Mouse (Mus musculus): ENCODE data around the gene Tmem132c.
A peak's percentile ranks its signal among the peaks of the same experiment; 100 is the strongest.

Gene Tmem132c

DNA sequence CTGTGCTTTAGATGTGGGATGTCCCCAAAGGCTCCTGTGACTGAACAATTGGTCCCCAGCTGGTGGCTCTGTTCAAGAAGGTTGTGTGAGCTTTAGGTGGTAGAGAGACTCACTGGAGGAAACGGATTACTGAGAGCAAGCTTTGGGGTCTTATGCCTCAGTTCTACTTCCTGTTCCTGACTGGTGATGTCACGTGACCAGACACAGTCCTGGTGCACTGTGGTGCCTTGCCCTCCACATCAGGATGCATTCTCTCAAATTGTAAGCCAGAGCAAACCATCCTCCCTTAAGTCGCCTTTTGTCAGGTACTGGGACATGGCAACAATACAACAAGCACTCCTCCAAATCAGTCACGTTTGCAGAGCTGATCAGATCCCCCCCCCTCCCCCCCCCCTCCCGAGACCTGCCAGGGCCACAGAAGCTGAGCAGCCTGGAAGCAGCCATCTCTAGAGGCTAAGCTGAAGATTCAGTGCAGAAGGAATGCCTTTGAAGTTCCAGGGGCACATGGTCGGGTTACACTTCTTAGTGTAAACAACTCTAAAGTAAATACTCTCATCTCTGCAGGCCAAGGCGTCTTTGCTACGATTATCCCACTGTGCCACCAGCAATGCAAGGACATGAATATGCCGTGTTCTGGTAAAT is 164.5 kb downstream of the Tmem132c start:
- peak; percentile 80 for DNase-seq (ENCODE audit: low spot score)

DNA sequence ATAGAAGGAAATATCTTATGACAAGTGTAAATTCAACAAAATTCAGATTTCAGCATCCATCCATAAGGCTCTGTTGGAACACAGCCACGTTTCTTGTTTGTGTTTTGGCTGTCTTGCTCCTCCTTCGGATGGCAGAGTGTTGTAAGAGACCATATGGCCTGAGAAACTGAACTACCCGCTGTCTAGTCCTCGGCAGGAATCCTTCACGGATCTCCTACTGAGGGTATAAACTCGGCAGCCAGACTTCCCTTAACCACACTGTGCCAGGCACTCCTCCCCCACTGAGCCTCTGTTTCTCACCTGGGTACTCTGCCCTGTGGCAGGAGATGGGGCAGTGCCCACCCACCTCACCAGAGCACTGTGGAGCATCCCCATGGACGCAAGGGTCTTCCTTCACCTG is 174.9 kb downstream of the Tmem132c start:
- no peak for DNase-seq (ENCODE audit: low spot score)

DNA sequence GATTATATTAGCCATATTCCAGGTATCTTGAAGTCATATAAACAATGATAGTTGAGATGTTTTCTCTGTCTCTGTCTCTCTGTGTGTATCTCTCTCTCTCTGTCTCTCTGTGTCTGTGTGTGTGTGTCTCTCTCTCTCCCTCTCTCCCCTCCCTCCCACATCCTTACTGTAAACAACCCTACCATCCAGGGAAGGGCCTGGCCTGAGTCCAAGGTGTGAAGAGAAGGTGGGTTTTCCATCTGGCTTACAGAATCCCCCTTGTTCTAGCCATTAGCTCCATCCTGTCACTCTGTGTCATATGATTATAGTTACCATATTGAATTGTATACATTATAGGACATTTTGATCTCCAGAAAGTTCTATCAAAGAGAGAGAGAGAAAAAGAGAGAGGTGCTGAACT is 182.3 kb downstream of the Tmem132c start:
- no peak for DNase-seq (ENCODE audit: low spot score)

- DNase-seq (ENCODE audit: low spot score), result no peak
Observed at GRCm38 (mm10) chr5:127429124-127429523, 187.5 kb downstream of the Tmem132c start.

GRCm38 (mm10) chr5:127431561-127431960 is 190.0 kb downstream of the Tmem132c start:
- no peak for DNase-seq (ENCODE audit: low spot score)

DNA sequence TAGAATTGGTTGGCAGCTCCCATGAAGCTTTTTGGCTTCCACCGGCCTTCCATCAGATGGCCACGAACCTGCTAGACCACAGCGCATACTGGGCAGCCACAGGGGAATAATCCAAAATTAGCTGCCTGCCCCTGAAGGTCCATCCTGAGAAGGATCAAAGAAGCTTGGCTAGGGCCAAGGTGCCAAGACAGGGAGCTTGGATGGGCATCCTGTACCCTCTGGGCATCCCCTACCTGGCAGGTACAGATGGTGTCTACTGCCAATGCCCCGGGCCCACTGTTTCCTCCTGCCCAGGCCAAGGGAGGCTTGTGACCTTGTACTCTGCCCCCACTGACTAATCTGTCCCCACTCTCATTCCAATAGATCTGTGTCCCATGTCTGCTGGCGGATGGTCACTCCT is 195.2 kb downstream of the Tmem132c start:
- DNase-seq (ENCODE audit: low spot score), result no peak

- no peak for DNase-seq (ENCODE audit: low spot score)
Observed at GRCm38 (mm10) chr5:127438639-127439038, 197.0 kb downstream of the Tmem132c start.

- DNase-seq (ENCODE audit: low spot score), result no peak
Observed at GRCm38 (mm10) chr5:127441963-127442362, 200.4 kb downstream of the Tmem132c start.

GRCm38 (mm10) chr5:127453580-127453979 is 212.0 kb downstream of the Tmem132c start:
- DNase-seq (ENCODE audit: low spot score), result peak; percentile 42

DNA sequence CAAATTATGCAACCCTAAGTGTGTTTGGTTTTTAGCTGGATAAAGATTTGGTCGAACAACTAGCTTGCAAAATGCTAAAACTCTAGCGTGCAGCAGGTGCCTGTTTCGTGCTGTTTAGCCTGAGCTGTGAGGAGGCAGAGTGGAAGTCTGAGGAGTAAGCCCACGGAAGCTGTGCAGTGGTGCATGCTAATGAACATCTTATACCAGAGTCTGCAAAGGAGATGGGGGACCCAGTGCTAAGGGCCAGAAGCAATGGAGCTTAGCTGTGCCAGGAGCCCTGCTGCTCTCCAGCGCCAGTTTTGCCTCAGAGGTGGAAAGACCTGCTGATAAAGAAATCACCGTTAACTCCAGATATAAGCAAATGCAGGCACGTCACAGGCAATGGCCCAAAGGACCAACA is 212.5 kb downstream of the Tmem132c start:
- no peak for DNase-seq (ENCODE audit: low spot score)

- no peak for DNase-seq (ENCODE audit: low spot score)
Observed at GRCm38 (mm10) chr5:127456076-127456475, 214.5 kb downstream of the Tmem132c start.

GRCm38 (mm10) chr5:127468151-127468550 is 226.5 kb downstream of the Tmem132c start:
- no peak for DNase-seq (ENCODE audit: low spot score)

- DNase-seq (ENCODE audit: low spot score), result no peak
Observed at GRCm38 (mm10) chr5:127470351-127470750, 228.7 kb downstream of the Tmem132c start.

GRCm38 (mm10) chr5:127471902-127472301 is 230.3 kb downstream of the Tmem132c start:
- no peak for DNase-seq (ENCODE audit: low spot score)

DNA sequence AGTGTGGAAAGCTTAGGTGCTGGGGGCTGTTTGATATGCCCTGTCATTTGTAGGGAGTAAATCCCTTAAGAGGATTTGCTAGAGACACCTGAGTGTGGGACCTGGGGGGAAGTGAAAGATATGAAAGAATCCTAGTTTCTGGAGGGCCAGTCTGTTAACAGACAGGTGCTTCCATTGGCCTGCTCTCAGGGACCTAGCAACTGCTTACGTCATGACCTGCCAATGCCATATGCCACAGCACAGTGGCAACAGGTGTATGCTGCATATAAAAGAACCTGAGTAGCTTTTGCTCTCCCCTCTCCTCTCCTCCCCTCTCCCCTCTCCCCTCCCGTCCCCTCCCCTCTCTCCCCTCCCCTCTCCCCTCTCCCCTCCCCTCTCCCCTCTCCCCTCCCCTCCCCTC is 232.1 kb downstream of the Tmem132c start:
- DNase-seq (ENCODE audit: low spot score), result no peak

- DNase-seq (ENCODE audit: low spot score), result no peak
Observed at GRCm38 (mm10) chr5:127474856-127475255, 233.2 kb downstream of the Tmem132c start.

- DNase-seq (ENCODE audit: low spot score), result peak; percentile 35
Observed at GRCm38 (mm10) chr5:127477790-127478189, 236.2 kb downstream of the Tmem132c start.

- peak; percentile 16 for DNase-seq (ENCODE audit: low spot score)
Observed at GRCm38 (mm10) chr5:127478322-127478721, 236.7 kb downstream of the Tmem132c start.

DNA sequence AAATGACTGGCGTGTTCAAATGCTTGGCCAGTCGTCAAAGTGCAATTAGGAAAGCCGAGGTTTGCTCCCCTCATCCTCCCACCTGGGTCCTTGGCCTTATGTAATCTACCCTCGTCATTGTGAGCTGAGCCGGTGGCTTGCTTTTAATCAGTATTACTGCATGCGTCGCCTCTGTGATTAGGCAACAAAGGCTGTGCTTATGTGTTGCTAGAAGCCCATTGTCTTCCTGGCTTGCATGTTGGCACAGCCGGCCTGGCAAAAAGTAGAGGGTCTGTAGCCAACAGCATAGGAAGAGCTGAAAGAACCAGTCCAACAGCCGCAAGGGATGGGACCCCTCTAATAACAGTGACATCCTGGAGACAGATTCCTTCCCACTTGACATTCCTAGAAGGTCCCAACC is 239.3 kb downstream of the Tmem132c start:
- no peak for DNase-seq (ENCODE audit: low spot score)

DNA sequence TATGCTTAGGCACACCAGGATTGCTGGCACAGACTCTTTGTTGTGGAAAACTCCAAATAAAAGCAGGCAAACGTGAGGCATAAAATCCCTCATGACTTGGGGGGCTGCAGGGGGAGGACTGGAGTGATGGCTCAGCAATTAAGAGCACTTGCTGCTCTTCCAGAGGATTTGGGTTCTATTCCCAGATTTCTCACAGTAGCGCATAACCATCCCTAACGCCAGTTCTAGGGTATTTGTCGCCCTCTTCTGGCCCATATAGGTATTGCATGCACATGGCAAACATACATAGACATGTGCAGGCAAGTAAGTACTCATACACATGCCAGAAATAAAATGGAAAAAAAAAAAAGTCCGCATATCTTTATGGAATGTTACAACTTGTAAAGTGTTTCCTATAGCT is 239.8 kb downstream of the Tmem132c start:
- peak; percentile 75 for DNase-seq (ENCODE audit: low spot score)

- no peak for DNase-seq (ENCODE audit: low spot score)
Observed at GRCm38 (mm10) chr5:127482342-127482741, 240.7 kb downstream of the Tmem132c start.

DNA sequence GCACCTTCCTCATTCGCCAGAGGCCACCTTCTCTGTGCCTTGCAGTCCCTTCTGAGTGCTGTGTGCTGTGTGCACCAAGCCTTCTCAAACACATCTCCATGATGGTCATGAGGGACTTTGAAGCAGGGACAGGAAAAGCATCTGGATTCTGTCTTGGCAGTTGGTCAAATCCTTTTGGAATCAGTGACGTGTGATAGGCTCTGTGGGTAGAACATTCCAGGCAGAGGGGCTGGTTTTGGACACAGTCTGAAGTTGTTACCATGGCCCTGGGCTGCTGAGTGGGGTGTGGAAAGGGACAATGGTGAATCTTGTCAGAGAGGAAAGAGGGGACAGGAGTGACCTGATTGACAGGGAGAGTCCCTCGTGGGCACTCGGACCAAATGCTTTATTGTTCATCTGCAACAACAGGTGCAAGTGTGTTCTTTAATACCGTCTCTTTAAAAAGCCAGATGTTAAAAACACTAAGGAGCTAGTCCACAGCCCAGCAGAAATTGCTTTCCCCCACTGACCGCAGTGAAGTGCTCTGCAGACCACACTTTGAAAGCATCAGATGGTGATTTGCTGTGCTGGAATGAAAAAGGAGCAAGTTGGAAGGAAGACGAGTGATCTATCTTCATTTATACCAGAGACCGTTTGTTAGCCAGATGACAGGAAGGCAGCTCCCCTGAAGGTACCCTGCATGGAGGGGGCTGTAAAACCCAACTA is 242.5 kb downstream of the Tmem132c start:
- DNase-seq (ENCODE audit: low spot score), result peak; percentile 39

GRCm38 (mm10) chr5:127484813-127485486 is 243.3 kb downstream of the Tmem132c start:
- no peak for DNase-seq (ENCODE audit: low spot score)
